Mouse (Mus musculus) adrenal gland, adult 2 months (tissue): Measurements from ENCODE around the gene Dennd1a. TPM values are rescaled to one million over a fixed set of nuclear protein-coding genes. Genes with fewer than 3 reads are reported as not detected.

Experiments
- DNase-seq: peaks from one replicate; pipeline ENCODE4 v3.0.0; 2021
- polyA plus RNA-seq: library from polyadenylated mRNA; depleted of rRNA; stranded (reverse); fragments of >200 nt; gene quantifications from 2 replicates; pipeline ENCODE4 v1.2.3, GENCODE M21; 2012
- total RNA-seq, 2 experiments: library from RNA; stranded (reverse); gene quantifications; 2 replicates each; pipeline ENCODE4 v1.2.3; 2021

Gene Dennd1a
- total and polyA plus RNA-seq, 3 experiments: 23.6 to 29.8 (median 26.4) TPM

GRCm38 (mm10) chr2:37879697-37880096 lies 407.5 kb downstream of the Dennd1a start:
- DNase-seq: no peak

GRCm38 (mm10) chr2:37872791-37873190 lies 414.4 kb downstream of the Dennd1a start:
- no peak for DNase-seq

- no peak for DNase-seq
Measured at GRCm38 (mm10) chr2:37869628-37870027, 417.6 kb downstream of the Dennd1a start.

GRCm38 (mm10) chr2:37867387-37867786 lies 419.8 kb downstream of the Dennd1a start:
- no peak for DNase-seq

GRCm38 (mm10) chr2:37857472-37857871 lies 429.7 kb downstream of the Dennd1a start:
- DNase-seq: no peak

- no peak for DNase-seq
Measured at GRCm38 (mm10) chr2:37856955-37857354, 430.2 kb downstream of the Dennd1a start.

- no peak for DNase-seq
Measured at GRCm38 (mm10) chr2:37855226-37855625, 432.0 kb downstream of the Dennd1a start.

- DNase-seq: no peak
Measured at GRCm38 (mm10) chr2:37853878-37854435, 433.2 kb downstream of the Dennd1a start.

- DNase-seq: no peak
Measured at GRCm38 (mm10) chr2:37850626-37851025, 436.6 kb downstream of the Dennd1a start.

GRCm38 (mm10) chr2:37849357-37849756 lies 437.8 kb downstream of the Dennd1a start:
- DNase-seq: no peak

- DNase-seq: no peak
Measured at GRCm38 (mm10) chr2:37842719-37843118, 444.5 kb downstream of the Dennd1a start.

GRCm38 (mm10) chr2:37842151-37842569 lies 445.0 kb downstream of the Dennd1a start:
- no peak for DNase-seq

GRCm38 (mm10) chr2:37839922-37840321 lies 447.3 kb downstream of the Dennd1a start:
- DNase-seq: no peak

- no peak for DNase-seq
Measured at GRCm38 (mm10) chr2:37838202-37838984, 448.8 kb downstream of the Dennd1a start.

GRCm38 (mm10) chr2:37837542-37837941 lies 449.6 kb downstream of the Dennd1a start:
- DNase-seq: no peak

- DNase-seq: no peak
Measured at GRCm38 (mm10) chr2:37836926-37837325, 450.3 kb downstream of the Dennd1a start.

- DNase-seq: no peak
Measured at GRCm38 (mm10) chr2:37832253-37832652, 454.9 kb downstream of the Dennd1a start.

GRCm38 (mm10) chr2:37829758-37830275 lies 457.4 kb downstream of the Dennd1a start:
- no peak for DNase-seq

- DNase-seq: no peak
Measured at GRCm38 (mm10) chr2:37823826-37824225, 463.4 kb downstream of the Dennd1a start.

- DNase-seq: no peak
Measured at GRCm38 (mm10) chr2:37822122-37822521, 465.1 kb downstream of the Dennd1a start.

- no peak for DNase-seq
Measured at GRCm38 (mm10) chr2:37819526-37820152, 467.6 kb downstream of the Dennd1a start.

GRCm38 (mm10) chr2:37818761-37819525 lies 468.2 kb downstream of the Dennd1a start:
- no peak for DNase-seq
